Mouse (Mus musculus): Measurements from ENCODE around the gene C030005K15Rik.
"Not testable (repeated sequence)": the region's sequence is repeated elsewhere in the genome, so short reads cannot be mapped to it uniquely, and the experiment has no call there.

The C030005K15Rik gene

GRCm38 (mm10) chr10:97726655-97727054 lies at the start of gene C030005K15Rik:
Gene C030005K15Rik, minus strand, starts transcription at chr10:97726755.
- in situ Hi-C loops (cut with MboI): not testable (repeated sequence)

GRCm38 (mm10) chr10:97768171-97768749 lies 41.7 kb upstream of the C030005K15Rik start:
- in situ Hi-C loops (cut with MboI): no loop called here

GRCm38 (mm10) chr10:97753821-97754220 lies 27.3 kb upstream of the C030005K15Rik start:
- in situ Hi-C loops (cut with MboI): no loop called here

- in situ Hi-C loops (cut with MboI): no loop called here
These were observed 20.7 kb upstream of the C030005K15Rik start for GRCm38 (mm10) chr10:97747231-97747630.

GRCm38 (mm10) chr10:97725929-97726328 lies 626 bp downstream of the C030005K15Rik start:
- in situ Hi-C loops (cut with MboI): no loop called here

GRCm38 (mm10) chr10:97722709-97723108 lies 3.8 kb downstream of the C030005K15Rik start:
- in situ Hi-C loops (cut with MboI): loop anchor here (25.0 kb wide), 1 partner anchor 1365 kb away; no protein-coding TSS in a partner anchor

GRCm38 (mm10) chr10:97720625-97721024 lies 5.9 kb downstream of the C030005K15Rik start:
- in situ Hi-C loops (cut with MboI): loop anchor here (25.0 kb wide), 1 partner anchor 1367 kb away; no protein-coding TSS in a partner anchor

GRCm38 (mm10) chr10:97718021-97718420 lies 8.5 kb downstream of the C030005K15Rik start:
- in situ Hi-C loops (cut with MboI): loop anchor here (25.0 kb wide), 1 partner anchor 1369 kb away; no protein-coding TSS in a partner anchor

- in situ Hi-C loops (cut with MboI): loop anchor here (25.0 kb wide), 1 partner anchor 1370 kb away; no protein-coding TSS in a partner anchor
These were observed 9.3 kb downstream of the C030005K15Rik start for GRCm38 (mm10) chr10:97717233-97717632.

GRCm38 (mm10) chr10:97715289-97715906 lies 11.2 kb downstream of the C030005K15Rik start:
- in situ Hi-C loops (cut with MboI): loop anchor here (25.0 kb wide), 1 partner anchor 1372 kb away; no protein-coding TSS in a partner anchor

- in situ Hi-C loops (cut with MboI): loop anchor here (25.0 kb wide), 1 partner anchor 1373 kb away; no protein-coding TSS in a partner anchor
These were observed 12.0 kb downstream of the C030005K15Rik start for GRCm38 (mm10) chr10:97714584-97714983.

- in situ Hi-C loops (cut with MboI): loop anchor here (25.0 kb wide), 1 partner anchor 1375 kb away; no protein-coding TSS in a partner anchor
These were observed 13.9 kb downstream of the C030005K15Rik start for GRCm38 (mm10) chr10:97712687-97713086.

GRCm38 (mm10) chr10:97704562-97704961 lies 22.0 kb downstream of the C030005K15Rik start:
- in situ Hi-C loops (cut with MboI): loop anchor here (25.0 kb wide), 1 partner anchor 1383 kb away; no protein-coding TSS in a partner anchor

- in situ Hi-C loops (cut with MboI): loop anchor here (25.0 kb wide), 1 partner anchor 1385 kb away; no protein-coding TSS in a partner anchor
These were observed 24.2 kb downstream of the C030005K15Rik start for GRCm38 (mm10) chr10:97702321-97702720.

GRCm38 (mm10) chr10:97693398-97694135 lies 33.0 kb downstream of the C030005K15Rik start:
- in situ Hi-C loops (cut with MboI): loop anchor here (25.0 kb wide), 1 partner anchor 1556 kb away; the partner anchor contains the start of gene Gm5426

- in situ Hi-C loops (cut with MboI): loop anchor here (25.0 kb wide), 1 partner anchor 1556 kb away; the partner anchor contains the start of gene Gm5426
These were observed 33.6 kb downstream of the C030005K15Rik start, which contains the start of gene Ccer1 for GRCm38 (mm10) chr10:97692913-97693312. Gene Ccer1, plus strand, starts transcription at chr10:97693059.

- in situ Hi-C loops (cut with MboI): loop anchor here (25.0 kb wide), 1 partner anchor 1552 kb away; the partner anchor contains the start of gene Gm5426
These were observed 37.1 kb downstream of the C030005K15Rik start for GRCm38 (mm10) chr10:97689425-97689824.

- in situ Hi-C loops (cut with MboI): loop anchor here (25.0 kb wide), 1 partner anchor 1550 kb away; the partner anchor contains the start of gene Gm5426
These were observed 39.4 kb downstream of the C030005K15Rik start for GRCm38 (mm10) chr10:97687198-97687597.

- in situ Hi-C loops (cut with MboI): loop anchor here (25.0 kb wide), 1 partner anchor 1546 kb away; the partner anchor contains the start of gene Gm5426
These were observed 43.6 kb downstream of the C030005K15Rik start for GRCm38 (mm10) chr10:97682981-97683380.

All from mature B cell (primary cell).